ENCODE assay signal across 34 mouse cellular contexts in genomic region chr5:61553526-61553925, GRCm38 (mm10).
"Had no signal": no experiment of that assay in that cellular context is flagged by ENCODE, and none has a peak within 500 bp of the region (broad histone marks: within the 10 kb centered on the region; RNA-seq: fewer than 3 reads in every experiment).

No protein-coding gene starts in this region.

- H3K36me3 ChIP-seq: heart, embryonic 10.5 days; heart, embryonic 12.5 days; heart, embryonic 13.5 days; heart, embryonic 15.5 days; hindbrain, embryonic 10.5 days; hindbrain, embryonic 12.5 days; hindbrain, embryonic 13.5 days; hindbrain, embryonic 15.5 days; intestine, embryonic 15.5 days; kidney, embryonic 15.5 days had no signal

- H3K27ac ChIP-seq: heart, embryonic 10.5 days; heart, embryonic 13.5 days; heart, embryonic 15.5 days; hindbrain, embryonic 10.5 days; hindbrain, embryonic 12.5 days; hindbrain, embryonic 13.5 days; hindbrain, embryonic 14.5 days; hindbrain, embryonic 15.5 days; hindbrain, postnatal 0 days; intestine, embryonic 15.5 days; kidney, embryonic 15.5 days; kidney, postnatal 0 days; layer of hippocampus, adult 2 months had no signal

- H3K4me1 ChIP-seq: heart, embryonic 10.5 days; heart, embryonic 12.5 days; heart, embryonic 13.5 days; heart, embryonic 15.5 days; hindbrain, embryonic 10.5 days; hindbrain, embryonic 12.5 days; hindbrain, embryonic 13.5 days; hindbrain, embryonic 15.5 days; intestine, embryonic 15.5 days; kidney, embryonic 15.5 days had no signal

- H3K4me3 ChIP-seq: heart, embryonic 10.5 days; heart, embryonic 12.5 days; heart, embryonic 13.5 days; heart, embryonic 15.5 days; hindbrain, embryonic 10.5 days; hindbrain, embryonic 12.5 days; hindbrain, embryonic 13.5 days; hindbrain, embryonic 15.5 days; intestine, embryonic 15.5 days; kidney, embryonic 15.5 days; layer of hippocampus, adult 2 months had no signal

- H3K9me3 ChIP-seq: heart, embryonic 10.5 days; heart, embryonic 12.5 days; heart, embryonic 13.5 days; heart, embryonic 15.5 days; hindbrain, embryonic 10.5 days; hindbrain, embryonic 12.5 days; hindbrain, embryonic 13.5 days; hindbrain, embryonic 15.5 days; intestine, embryonic 15.5 days; kidney, embryonic 15.5 days had no signal

- H3K4me2 ChIP-seq: heart, embryonic 11.5 days; heart, embryonic 12.5 days; heart, embryonic 13.5 days; heart, embryonic 15.5 days; hindbrain, embryonic 12.5 days; hindbrain, embryonic 13.5 days; hindbrain, embryonic 14.5 days; hindbrain, embryonic 15.5 days; intestine, embryonic 15.5 days; kidney, embryonic 15.5 days had no signal

- ATAC-seq: hindbrain, embryonic 16.5 days; hindbrain, postnatal 0 days; inflammation-experienced regulatory T-cells, adult 6 months; intestine, embryonic 15.5 days; intestine, postnatal 0 days had no signal

- DNase-seq: heart, postnatal 10 days; heart, postnatal 14 days; heart, postnatal 36 days; heart, postnatal 4 days; kidney, adult 11 months; kidney, adult 18-20 months; kidney, adult 2 months; kidney, adult 8-10 months; kidney, adult 9 months; kidney, postnatal 10 days; kidney, postnatal 14 days; kidney, postnatal 25 days; kidney, postnatal 36 days; kidney, postnatal 4 days; layer of hippocampus, adult 9-11 months; layer of hippocampus, postnatal 36 days had no signal

- H3K27me3 ChIP-seq: heart, embryonic 12.5 days; heart, embryonic 13.5 days; heart, embryonic 15.5 days; hindbrain, embryonic 12.5 days; hindbrain, embryonic 13.5 days; hindbrain, embryonic 15.5 days; intestine, embryonic 15.5 days; kidney, embryonic 15.5 days had no signal

- H3K9ac ChIP-seq: heart, embryonic 12.5 days; heart, embryonic 13.5 days; heart, embryonic 15.5 days; hindbrain, embryonic 12.5 days; hindbrain, embryonic 13.5 days; hindbrain, embryonic 14.5 days; hindbrain, embryonic 15.5 days; intestine, embryonic 15.5 days; kidney, embryonic 15.5 days had no signal
